Mouse (Mus musculus) layer of hippocampus, adult 11-12 months (tissue): ENCODE results near the gene Fsd2.

Source experiments
- DNase-seq: peaks from one replicate; pipeline ENCODE4 v3.0.0; 2022; ENCODE audit warnings: low spot score

The Fsd2 gene

DNA sequence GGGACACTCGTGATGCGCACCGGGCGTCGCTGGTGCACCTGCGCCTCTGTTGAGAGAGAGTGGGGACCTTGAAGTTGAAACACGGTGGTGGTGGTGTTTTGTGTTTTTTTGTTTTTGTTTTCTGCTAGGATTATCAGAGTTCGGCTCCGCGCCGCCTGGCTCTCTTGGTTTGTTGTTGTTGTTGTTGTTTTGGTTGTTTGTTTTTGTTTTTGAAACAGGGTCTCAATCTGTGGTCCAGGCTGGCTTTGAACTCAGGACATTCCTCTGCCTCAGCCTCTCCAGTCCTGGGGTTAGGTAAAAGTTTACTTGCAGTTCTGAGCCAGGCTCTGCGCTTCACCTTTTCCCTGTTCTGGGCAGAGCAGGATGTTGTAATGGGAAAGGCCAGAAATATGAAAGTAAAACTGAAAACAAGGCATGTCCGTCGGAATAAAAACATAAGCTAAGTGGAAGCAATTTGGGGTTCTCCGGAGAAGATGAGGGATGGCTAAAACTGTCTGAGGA is 5.2 kb upstream of the Fsd2 start:
- DNase-seq = no peak

DNA sequence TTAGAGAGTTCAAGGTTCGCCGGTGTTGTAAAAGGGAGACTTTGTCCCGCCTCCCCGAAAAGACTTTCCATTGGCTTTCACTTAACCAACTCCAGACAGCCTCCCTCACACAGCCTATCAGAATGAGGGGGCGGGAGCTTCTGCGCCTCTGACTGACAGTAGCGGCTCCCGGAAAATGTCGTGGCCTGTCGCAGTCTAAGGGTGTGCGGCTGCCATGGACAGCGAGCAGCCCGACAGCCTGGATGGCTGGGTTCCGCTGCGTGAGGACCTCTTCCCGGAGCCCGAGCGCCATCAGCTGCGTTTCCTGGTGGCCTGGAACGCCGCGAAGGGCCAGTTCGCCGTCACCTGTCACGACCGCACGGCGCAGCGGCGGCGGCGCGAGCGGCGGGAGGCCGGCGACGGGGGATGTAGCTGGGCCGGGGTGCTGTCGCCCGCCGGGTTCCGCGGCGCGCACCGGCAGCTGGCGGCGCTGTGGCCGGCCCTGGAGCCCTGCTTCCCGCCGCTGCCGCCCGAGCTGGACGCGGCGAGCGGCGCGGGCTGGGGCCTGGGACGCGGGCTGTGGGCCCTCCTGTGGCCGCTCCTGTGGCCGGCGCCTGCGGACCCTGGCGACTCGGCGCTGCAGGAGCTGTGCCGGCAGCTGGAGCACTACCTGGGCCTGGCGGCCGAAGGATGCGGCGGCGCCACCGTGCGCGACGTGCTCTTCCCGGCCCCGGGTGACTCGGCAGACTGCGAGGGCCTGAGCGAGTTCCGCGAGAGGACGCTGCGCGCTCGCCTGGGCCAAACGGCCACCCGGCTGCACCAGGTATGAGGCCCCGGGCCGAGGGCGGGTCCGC is 4.6 kb upstream of the Fsd2 start, which contains the start of gene Whamm:
Gene Whamm, plus strand, starts transcription at position 159 of the 833 bp plus-strand sequence.
- peak; percentile 94 for DNase-seq

DNA sequence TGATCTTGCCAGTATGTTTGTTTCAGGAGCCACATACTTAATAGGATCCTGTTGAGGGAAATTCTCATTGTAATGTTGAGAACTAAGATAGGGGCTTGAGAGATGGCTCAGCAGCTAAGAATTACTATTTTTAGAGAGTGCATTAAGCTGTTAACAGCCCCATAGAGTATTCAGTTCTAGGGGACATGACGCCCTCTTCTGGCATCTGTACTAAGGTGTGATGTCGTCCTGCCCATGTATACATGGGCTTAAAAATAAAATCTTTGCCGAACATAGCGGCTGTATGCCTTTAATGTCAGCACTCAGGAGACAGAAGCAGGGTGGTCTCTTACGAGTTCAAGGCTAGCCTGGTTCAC is 4.0 kb upstream of the Fsd2 start:
- no peak for DNase-seq

DNA sequence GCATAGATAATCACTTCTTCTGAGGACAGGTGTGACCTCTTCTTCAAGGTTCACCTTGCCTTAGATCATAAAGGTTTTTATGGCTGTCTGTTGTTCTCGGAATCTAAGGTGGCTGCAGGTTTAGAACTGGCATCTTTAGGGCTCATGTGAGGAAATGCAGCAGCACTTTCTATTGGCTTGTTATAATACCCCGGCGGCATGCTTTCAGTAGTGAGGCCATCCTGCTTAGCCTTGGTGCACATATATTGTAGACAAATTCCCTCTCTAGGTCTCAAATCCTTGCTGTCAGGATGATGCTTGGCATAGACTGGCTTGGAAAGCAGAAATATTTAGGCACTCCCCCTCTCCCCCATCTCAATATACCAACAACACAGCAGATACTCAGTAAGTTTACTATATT is 3.5 kb upstream of the Fsd2 start:
- no peak for DNase-seq

DNA sequence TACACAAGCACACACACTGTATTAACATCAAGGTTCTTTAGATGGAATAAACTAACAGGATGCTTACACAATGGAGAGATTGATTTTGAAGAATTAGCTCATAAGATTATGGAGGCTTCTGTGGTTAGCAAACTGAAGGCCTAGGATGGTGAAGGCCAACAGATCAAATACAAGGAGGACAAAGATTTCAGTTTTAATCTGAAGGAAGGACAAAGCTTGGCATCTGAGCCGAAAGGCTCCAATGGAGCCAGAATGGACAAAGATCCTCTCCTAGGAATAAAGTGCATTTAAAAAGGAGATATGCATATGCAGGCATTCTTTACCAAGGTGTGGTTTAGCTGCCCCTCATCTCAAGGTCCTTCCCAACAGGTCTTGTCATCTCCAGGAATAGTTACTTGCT is 3.1 kb upstream of the Fsd2 start:
- no peak for DNase-seq

DNA sequence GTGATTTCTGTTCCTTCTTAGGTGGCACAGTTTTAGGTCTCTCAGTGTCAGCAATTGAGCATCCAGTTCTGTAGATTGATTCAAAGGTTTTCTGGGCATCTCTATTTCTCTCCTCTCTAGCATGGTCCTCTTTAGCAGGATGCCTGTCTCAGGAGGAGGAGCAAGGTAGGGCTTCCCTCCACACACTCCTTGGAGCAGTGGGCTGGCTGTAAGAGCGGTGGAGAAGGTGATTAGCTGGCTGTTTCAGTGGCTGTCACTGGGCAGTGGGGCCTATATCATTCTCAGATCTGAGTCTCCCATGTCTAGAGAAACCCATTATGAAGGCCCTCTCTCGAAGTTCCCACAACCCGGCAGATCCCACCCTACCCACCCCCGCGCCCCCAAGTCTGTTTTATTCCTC is 652 bp upstream of the Fsd2 start:
- no peak for DNase-seq

DNA sequence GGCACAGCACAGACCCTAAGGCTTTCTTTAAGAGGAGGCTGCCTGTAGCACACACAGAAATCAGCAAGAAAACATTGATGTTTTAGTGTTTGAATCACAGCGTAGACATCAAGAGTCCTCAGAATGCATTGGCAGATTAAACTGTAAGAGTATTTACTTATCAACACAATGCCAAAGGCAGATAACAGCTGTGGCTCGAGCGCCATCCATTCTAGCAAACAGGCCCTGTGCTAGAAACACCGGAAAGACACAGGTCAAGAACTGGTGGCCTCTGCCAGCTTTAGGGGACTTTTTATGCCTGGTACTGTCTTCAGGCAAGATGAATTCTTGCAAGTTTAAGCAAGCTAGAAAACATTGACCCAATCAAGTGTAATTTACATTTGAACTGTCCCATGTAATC is 412 bp downstream of the Fsd2 start:
- no peak for DNase-seq

DNA sequence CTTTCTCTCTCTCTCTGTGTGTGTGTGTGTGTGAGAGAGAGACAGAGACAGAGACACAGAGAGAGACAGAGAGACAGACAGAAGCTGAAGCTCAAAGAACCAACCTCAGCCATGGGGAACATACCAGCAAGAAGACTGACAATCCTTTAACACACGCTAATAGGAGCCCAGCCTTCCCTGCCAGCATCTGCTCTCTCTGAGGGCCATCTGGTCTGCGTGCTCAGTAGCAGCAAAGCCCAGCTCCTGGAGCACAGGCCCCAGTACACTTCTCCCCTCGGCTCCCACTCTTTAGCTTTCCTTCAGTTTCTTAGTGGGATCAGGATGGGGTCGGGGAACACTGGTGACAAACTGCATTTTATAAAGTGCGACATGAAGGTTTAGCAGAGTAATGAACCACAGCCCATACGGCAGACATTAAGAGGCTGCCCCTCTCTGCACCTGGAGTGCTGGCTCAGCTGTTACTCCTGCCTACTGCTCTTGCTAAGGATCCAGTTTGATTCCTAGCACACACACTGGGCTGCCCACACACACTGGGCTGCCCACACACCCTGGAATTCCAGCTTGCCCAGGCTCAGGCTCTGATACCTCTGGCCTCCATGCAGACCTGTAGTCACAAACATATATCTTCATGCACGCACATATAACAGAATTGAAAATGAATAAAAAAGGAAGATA is 1.2 kb downstream of the Fsd2 start:
- DNase-seq = peak; percentile 46

DNA sequence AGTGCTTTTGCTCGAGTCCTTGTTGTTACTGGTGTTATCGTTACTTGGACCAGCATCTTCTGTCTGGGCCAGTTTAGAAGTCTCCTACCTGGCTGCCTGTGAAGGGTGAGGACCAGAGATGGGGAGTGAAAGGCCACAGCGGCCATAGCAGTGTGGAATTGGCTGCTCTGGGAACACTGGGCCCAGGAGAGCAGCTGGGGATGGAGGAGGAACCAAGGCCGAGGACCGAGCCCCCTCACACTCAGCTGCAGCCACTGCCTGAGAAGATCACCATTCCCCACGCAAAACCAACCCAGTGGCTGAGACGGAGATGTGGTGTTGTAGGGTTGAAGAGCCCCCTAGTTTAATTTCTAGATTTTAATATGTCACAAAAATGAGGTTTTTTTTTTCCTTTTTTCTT is 2.0 kb downstream of the Fsd2 start:
- DNase-seq = no peak

DNA sequence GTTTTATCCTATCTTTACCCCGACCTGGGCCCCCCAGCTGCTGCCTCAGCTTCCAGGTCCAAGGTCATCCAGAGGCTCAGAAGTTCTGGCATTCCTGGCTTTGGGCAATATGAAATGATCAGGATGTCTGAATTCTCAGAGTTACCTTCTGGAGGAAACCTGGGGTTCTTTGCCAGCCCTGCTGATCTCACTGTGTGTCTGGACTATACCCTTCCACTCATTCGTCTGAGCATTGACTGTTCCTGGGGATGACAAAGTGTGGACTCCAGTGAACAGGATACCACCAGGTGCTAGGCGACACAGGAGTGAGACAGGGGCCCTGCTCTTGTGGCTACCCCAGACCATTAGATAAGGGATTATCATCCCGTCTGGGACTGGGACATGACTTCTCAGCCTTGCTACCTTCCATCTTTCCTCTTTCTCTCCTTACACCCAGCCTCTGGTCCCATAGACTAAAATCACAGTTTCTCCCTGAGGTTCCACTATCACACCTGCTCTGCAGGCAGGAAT is 3.2 kb downstream of the Fsd2 start:
- no peak for DNase-seq

DNA sequence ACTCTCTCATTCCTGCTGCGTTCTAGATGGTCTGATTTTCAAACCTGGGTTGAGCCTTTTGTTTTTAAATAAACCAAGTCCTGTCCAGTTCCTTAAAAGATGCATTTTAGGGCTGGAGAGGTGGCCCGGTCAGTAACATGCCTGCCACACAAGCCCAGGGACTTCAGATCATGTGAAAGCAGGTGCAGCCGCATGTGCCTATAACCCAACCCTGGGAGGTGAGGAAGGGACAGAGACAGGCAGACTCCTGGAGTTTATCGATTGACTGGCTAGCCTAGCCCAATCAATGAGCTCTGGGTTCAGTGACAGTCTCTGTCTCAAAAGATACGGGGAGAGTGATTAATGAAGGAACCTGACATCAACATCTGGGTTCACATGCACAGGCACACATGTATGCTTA is 5.5 kb downstream of the Fsd2 start:
- no peak for DNase-seq

DNA sequence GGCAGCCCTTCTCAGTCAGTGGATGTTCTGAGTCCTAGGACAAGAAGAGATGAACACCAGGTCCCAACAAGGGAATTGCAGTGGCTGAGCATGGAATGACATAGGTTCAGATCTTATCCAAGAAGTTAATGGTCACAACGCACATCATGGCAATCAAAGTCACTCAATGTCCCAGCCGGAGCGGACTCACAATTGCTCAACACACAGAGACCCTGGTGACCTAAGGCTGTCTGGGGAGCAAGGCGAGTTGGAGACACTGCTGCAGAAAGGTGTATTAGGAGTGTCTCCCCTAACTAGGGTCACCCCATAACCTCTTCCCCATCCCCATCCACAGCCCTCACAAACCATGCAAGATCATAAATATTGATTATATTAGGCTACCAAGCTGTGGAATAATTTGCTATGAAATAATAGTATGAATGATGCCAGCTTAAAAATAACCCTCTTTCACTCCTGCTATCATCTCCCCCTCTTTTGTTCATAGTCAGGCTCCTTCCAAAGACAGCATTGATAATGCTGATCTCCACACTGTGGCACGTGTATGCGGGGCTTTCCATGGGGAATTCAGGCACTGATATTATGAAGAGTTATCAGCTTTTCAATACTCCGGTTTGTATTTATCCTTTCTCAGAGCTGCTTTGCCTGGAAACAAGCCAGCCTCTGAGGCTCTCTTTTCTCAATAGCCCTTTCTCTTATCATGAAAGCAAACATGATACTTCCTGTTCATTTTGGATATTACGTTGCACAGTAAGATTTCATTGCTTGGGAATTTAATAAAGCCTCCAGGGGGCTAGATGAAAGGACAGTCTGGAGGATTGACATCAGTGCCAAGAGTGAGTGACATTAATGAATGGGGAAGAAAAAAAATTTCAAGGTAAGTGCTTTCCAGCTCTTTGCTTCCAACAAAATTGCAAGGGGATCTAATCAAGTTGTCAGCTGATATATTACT is 6.4 kb downstream of the Fsd2 start:
- DNase-seq = no peak

DNA sequence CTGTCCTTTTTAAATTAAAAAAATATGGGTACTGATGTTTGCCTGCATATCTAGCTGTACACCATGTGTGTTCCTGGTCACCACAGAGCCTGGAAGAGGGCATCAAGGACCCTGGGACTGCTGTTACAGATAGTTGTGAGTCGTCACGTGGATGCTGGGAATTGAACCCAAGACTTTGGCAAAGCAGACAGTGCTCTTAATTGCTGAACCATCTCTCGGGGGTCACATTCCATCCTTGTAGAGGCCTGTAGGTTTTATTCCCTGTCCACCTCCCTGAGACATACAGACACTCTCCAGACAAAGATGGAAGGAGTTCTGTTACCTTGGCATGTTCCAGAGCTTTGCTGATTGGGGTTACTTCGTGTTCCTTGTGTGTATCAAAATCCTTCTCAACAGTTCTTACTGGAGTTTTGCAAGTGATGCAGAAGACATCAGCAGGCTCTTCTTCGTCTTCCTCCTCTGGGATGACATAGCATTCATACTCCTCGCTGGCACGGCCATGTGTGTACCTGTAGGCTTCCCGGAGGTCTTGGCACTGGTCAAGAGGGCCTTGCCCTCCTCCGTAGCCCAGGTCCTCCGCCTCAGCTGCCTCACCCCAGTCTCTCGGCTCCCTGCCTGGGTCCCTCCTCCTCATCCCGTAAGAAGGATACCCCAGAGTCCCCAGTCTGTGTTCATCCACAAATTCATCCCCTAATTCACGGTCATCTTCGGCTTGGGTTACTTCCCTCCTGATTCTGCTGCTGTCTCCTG is 7.3 kb downstream of the Fsd2 start:
- DNase-seq = no peak

DNA sequence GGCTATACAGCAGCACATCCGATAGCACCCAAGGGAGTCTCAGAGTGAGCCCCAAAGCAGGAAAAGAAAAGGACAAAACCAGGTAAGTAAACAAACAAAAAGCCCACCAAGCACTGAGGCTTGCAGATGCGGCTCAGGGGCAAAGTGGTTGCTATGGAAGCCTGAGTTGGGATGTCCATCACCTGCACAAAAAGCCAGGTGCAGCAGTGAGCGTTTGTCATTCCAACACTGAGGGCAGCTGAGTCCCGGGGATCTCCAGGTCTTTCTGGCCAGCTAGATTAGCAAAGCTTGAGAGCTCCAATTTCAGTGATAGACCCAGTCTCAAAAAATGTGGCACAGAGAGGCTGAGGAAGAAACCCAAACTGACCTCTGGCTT is 8.8 kb downstream of the Fsd2 start:
- DNase-seq = no peak

DNA sequence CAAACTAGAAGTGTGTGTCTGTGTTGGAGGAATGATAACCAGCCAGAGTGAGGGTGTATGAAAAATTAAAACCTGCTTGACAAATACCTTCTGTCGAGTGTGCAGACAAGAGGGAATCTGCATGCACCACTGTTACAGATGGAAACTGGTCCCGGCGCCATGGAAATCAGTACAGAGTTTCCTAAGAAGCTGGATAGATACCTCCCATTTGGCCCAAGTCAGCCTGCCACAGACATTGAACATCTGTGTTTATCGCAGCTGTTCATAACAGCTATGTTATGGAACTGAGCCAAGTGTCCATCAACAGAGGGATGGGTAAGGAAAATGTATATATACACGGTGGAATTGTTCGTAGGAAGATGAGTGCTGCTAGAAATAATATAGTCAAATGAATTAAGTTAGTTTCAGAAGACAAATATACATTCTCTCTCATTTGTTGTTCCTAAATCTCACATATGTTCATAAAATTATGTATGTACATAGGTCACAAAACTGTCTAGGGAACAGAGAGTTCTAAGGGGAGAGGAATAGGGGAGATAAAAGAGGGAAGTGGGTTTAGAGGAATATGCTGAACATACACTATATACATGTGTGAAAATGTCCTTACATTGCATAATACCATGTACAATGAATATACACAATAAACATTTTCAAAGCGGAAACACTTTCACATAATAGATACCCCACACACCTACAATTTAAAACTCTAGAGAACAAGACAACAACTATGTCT is 9.3 kb downstream of the Fsd2 start:
- DNase-seq = no peak

DNA sequence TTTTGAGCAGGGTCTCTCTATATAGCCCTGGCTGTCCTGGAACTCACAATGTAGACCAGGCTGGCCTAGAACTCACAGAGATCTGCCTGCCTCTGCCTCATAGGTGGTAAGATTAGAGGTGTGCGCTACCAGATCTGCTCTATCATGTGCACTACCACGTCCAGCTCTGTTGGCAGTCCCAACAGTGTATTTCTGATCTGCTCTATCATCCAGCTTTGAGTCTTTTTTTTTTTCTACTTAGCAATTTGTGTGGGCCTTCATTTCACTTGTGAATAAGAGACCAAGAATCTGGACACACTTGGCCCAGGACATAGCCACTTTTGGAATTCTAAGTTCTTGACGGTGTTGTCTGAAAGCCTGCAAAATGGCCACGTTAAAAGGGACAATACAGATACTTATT is 9.9 kb downstream of the Fsd2 start:
- DNase-seq = no peak

DNA sequence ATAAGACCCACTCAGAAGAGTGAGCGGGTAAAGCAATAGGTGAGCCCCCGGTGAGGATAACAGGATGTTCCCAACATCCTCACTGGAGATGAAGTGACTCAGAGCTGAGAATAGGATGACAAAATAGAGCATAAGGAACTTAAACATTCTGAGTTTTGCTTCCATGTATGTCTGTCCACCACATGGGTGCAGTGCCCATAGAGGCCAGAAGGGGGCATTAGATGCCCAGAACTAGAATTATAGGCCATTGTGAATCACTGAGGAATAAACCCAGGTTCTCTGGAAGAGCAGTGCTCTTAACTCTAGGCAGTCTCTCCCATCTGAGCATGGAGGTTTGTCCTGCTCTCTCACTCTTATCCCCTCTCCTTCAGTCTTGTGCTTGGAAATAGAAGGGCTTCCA is 12.4 kb downstream of the Fsd2 start:
- DNase-seq = no peak

DNA sequence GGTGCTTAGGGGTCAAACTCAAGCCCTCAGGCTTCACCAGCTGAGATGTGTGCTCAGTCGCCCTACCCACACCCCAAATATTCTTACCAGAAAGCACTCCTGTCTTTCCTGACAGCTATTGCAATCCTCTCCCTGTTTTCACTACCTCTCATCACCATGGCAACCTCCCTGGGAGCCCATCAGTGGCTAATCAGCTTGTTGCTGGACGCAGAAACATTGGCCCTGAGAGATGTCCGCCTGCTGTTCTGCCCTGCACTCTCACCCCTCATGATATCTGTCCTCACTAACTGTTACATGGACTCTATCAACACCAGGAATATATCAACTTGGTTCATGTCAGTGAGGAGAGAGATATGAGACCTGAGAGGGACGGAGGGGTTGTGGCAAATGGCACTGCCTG is 13.2 kb downstream of the Fsd2 start:
- DNase-seq = no peak

DNA sequence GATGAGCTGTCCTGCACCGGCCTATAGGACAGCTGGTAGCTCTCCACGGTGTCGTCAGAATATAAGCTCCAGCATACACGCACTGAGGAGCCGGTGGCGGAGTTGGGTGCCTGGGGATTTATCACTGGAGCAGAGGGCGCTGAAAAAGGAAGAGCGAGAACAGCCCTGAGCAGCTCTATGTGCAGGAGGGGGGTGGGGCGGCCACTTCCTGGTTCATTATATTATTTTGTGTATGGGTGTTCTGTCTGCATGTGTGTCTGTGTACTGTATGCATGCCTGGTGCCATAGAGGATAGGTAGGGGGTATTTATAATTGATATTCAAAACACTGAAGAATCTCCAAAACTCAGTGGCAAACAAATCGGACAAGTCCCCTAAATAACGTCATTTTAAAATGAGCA is 17.9 kb downstream of the Fsd2 start:
- DNase-seq = no peak

DNA sequence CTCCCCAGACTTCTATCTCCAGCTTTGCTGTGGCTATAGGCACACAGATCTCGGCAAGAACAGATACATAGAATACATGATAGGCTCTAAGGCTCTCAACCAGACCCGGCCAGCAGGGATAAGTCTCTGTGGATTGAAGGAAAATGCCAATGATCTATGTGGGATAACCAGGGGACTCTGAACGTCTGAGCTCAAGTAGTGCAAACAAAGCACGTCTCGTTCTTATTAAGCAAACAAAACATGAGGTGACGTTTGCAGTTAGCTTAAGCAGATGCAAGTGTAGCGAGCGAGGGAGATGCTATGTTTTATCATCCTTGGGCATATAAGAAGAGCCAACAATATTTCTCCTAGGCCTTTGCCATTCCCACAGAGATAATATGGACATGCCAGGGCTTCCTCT is 23.8 kb downstream of the Fsd2 start:
- no peak for DNase-seq
